Mouse (Mus musculus): ENCODE measurements around the gene Cse1l.

DNA sequence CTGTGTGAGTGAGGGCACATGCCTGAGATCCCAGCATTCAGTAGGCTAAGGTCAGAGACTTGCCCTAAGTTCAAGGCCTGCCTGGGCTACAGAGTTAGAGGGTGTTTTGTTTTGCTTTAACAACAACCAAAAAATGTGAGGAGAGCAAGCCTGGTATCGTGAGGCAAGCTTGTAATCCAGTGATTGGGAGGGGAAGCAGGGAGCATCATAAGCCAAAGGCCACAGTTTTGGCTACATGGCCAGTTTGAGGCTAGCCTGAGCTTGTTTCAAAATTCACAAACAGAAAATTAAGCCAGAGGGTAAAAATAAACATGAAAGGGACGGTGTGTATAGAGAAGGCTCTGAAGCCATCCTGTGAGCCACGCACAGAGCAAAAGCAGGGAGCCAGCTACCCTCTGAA lies 19.6 kb upstream of the Cse1l start:
- no peak for TF ChIP-seq EP300 (IDR thresholded peaks at IDR 0.05; ENCODE audit: low read depth)
- no peak for TF ChIP-seq CTCF (IDR thresholded peaks at IDR 0.05; ENCODE audit: low read depth)

All from liver, embryonic 14.5 days (tissue).